Mouse (Mus musculus): ENCODE measurements at regions not wholly inside any gene's neighbourhood (a gene's known extent, or its start where the extent isn't known, plus 50 kb on each side); places are given as distances from the start of the nearest gene placed in this dataset.

DNA sequence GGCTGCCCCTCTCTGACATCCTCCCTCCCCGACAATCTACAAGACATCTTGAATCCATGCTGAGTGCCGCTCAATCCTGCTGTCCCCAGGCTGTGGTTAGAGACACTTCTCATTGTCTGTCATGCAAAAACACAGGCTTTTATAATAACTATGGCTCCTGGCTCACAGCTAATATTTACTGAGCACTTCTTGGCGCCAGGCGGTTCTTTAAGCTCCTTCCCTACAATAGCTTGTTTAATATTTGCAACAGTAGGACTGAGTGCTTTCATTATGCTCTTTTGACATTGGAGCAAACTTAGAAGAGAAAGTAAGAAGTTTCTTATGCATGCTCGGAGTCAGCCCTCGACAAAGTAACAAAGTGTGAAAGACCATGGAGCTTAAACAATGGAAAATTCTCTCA, 151.6 kb upstream of the Irx6 start:
- TF ChIP-seq CTCF (IDR thresholded peaks at IDR 0.05; ENCODE audit: extremely low read depth, insufficient read length, insufficient replicate concordance, low read depth, low read length) (no peak), POLR2A (IDR thresholded peaks at IDR 0.05; ENCODE audit: low read depth, low read length) (no peak)
